Mouse (Mus musculus): ENCODE data around the gene Prokr2.

- TF ChIP-seq CTCF (IDR thresholded peaks at IDR 0.05; ENCODE audit: low read depth) = no peak
- TF ChIP-seq EP300 (IDR thresholded peaks at IDR 0.05; ENCODE audit: low read depth) = no peak
Measured at GRCm38 (mm10) chr2:132395753-132396152, 10.5 kb upstream of the Prokr2 start.
